Mouse (Mus musculus) stomach, embryonic 16.5 days (tissue): ENCODE measurements around the gene Rnf183. TPM values are rescaled to one million over a fixed set of nuclear protein-coding genes. Genes with fewer than 3 reads are reported as not detected.

Source experiments
- ATAC-seq: fragments of 200-750 bp; cut with Nextera tagmentation; 2 replicates; pipeline ENCODE4 v1.8.0; 2017; ENCODE audit warnings: moderate number of reproducible peaks, moderate TSS enrichment; ENCODE audit not compliant: insufficient read depth, low FRiP score
- H3K27ac ChIP-seq: fragments of 300-500 bp; sonication (generic); 2 replicates; pipeline ENCODE4 v1.5.1; 2014; ENCODE audit warnings: low read length
- H3K27me3 ChIP-seq: fragments of 300-500 bp; sonication (generic); 2 replicates; pipeline ENCODE4 v1.6.1; 2014; ENCODE audit warnings: low read length, control low read depth, mixed read lengths; ENCODE audit not compliant: control insufficient read depth, insufficient read depth
- H3K36me3 ChIP-seq: fragments of 300-500 bp; sonication (generic); 2 replicates; pipeline ENCODE4 v1.6.1; 2014; ENCODE audit warnings: low read length; ENCODE audit not compliant: control insufficient read depth, insufficient read depth
- H3K4me1 ChIP-seq: fragments of 300-500 bp; sonication (generic); 2 replicates; pipeline ENCODE4 v1.6.1; 2014; ENCODE audit warnings: low read length, control low read depth, mixed read lengths; ENCODE audit not compliant: control insufficient read depth, insufficient read depth
- H3K4me2 ChIP-seq: fragments of 300-500 bp; sonication (generic); 2 replicates; pipeline ENCODE4 v1.6.1; 2014; ENCODE audit warnings: low read depth, low read length, mixed read lengths
- H3K4me3 ChIP-seq: fragments of 300-500 bp; sonication (generic); replicated peaks from 2 replicates; pipeline ENCODE4 v1.5.1; 2014; ENCODE audit warnings: mild to moderate bottlenecking, low read length
- H3K9ac ChIP-seq: fragments of 300-500 bp; sonication (generic); 2 replicates; pipeline ENCODE4 v1.6.1; 2014; ENCODE audit warnings: low read length
- H3K9me3 ChIP-seq: fragments of 300-500 bp; sonication (generic); replicated peaks from 2 replicates; pipeline ENCODE4 v1.6.1; 2016; ENCODE audit warnings: low read length, control low read depth; ENCODE audit not compliant: control insufficient read depth
- WGBS: fragments of 180-500 bp; shearing (Covaris S2); extraction: QIAGEN DNeasy Blood & Tissue Kit; methylation state at CpG from one replicate; pipeline ENCODE4 v1.1.7; 2014; 5-methylcytosine and 5-hydroxymethylcytosine counted together
- polyA plus RNA-seq: library from polyadenylated mRNA; unstranded; fragments of >200 nt; fragmentation: Nextera tagmentation; extraction: Ambion mirVana; gene quantifications from 2 replicates; pipeline ENCODE4 v1.2.1, GENCODE M21; 2015

The Rnf183 gene
- polyA plus RNA-seq, 1 experiment from 2014 or later: 0.34 TPM

DNA sequence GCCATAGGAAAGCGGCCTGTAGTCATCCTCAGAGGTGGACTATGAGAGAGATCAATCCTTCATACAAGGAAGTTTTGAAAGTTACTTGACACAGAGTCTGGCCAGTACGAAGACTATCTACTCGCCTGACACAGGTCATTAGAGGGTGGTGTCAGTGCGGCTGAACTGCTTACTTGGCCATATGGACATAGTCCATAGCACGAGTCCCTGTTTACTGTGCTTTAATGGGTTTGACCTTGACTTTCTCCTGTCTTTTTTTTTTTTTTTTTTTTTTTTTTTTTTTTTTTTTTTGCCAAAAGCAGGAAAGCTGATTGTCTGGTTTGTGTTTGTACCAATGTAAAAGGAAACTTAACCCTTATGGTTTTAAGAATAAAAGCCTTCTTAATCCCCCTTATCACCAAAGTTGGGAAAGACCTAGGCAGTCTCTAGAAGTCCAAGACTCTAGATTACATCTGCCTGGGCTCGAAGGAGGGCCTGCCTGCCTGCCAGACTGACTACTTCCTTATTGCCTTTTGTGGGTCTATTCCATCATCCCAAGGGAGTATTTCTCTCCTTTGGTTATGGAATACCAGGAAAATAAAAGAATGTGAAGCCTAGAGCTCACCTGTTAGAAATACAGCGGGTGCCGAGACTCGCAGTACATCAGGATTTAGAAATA, 55.2 kb downstream of the Rnf183 start:
- Histone ChIP-seq H3K27ac (no peak overlapping the region), H3K9me3 (no peaks in the 10 kb centered on the region), H3K4me1 (peaks cover 3% of the 10 kb centered on the region; the same call in 1 of the 2 replicates), H3K9ac (no peak overlapping the region), H3K4me2 (no peak overlapping the region), H3K27me3 (no peaks in the 10 kb centered on the region), H3K36me3 (no peaks in the 10 kb centered on the region), H3K4me3 (no peak overlapping the region)
- 73% methylated on average over 9 of the region's 9 CpGs for WGBS
- ATAC-seq: no peak

Other genes starting within 250 kb of the Rnf183 start
- gene Zfp37, start 204.2 kb downstream of the Rnf183 start, polyA plus RNA-seq: 6.6 and 7.7 TPM in 2 replicates
- gene Slc31a2, start 172.7 kb downstream of the Rnf183 start, polyA plus RNA-seq: 28.0 and 28.3 TPM in 2 replicates
- gene Fkbp15, start 74.7 kb downstream of the Rnf183 start, polyA plus RNA-seq: 29.8 and 30.2 TPM in 2 replicates
- 62.9 and 74.4 TPM in 2 replicates for gene Slc31a1, start 74.5 kb downstream of the Rnf183 start, polyA plus RNA-seq
- gene Cdc26, start 26.6 kb downstream of the Rnf183 start, polyA plus RNA-seq: 127 and 128 TPM in 2 replicates
- 16.6 and 18.3 TPM in 2 replicates for gene Prpf4, start 26.5 kb downstream of the Rnf183 start, polyA plus RNA-seq
- gene Wdr31, start 35.6 kb upstream of the Rnf183 start, polyA plus RNA-seq: 6.8 and 8.0 TPM in 2 replicates
- gene Bspry, start 44.8 kb upstream of the Rnf183 start, polyA plus RNA-seq: 29.3 and 35.5 TPM in 2 replicates
- 30.0 and 32.1 TPM in 2 replicates for gene Hdhd3, start 68.2 kb upstream of the Rnf183 start, polyA plus RNA-seq
- 144 and 150 TPM in 2 replicates for gene Alad, start 84.7 kb upstream of the Rnf183 start, polyA plus RNA-seq
- 76.0 and 77.8 TPM in 2 replicates for gene Pole3, start 89.8 kb upstream of the Rnf183 start, polyA plus RNA-seq
- 0.31 TPM in 1 of 2 replicates, not detected in the other for gene 4933430I17Rik, start 90.1 kb upstream of the Rnf183 start, polyA plus RNA-seq
- 51.4 and 55.2 TPM in 2 replicates for gene Rgs3, start 124.6 kb upstream of the Rnf183 start, polyA plus RNA-seq